Mouse (Mus musculus) lung, postnatal 25 days (tissue): ENCODE measurements around the gene Cadm2.

ENCODE experiments used
- DNase-seq: peaks from one replicate; pipeline ENCODE4 v3.0.0; 2022; ENCODE audit warnings: low spot score

The Cadm2 gene

GRCm38 (mm10) chr16:66936332-66936731 is 684.4 kb downstream of the Cadm2 start:
- DNase-seq, result no peak

DNA sequence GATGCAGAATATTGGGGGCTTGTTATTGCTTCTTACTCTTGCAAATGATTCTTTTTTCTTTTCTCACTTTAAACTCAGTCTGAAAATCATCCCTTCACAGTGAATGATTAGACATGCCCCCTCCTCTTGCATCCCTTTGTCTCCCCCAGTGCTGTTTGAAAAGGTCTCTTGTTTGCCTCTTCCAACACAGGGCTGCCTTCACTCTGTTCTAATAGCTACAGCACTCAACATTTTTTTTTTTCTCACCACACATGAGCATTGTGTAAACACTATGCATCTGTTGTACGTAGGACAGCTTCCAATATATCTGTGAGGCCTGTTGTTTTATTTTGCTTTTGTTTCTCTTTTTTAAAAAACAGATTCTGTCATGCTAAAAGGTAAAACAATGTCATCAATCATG is 695.2 kb downstream of the Cadm2 start:
- no peak for DNase-seq

DNA sequence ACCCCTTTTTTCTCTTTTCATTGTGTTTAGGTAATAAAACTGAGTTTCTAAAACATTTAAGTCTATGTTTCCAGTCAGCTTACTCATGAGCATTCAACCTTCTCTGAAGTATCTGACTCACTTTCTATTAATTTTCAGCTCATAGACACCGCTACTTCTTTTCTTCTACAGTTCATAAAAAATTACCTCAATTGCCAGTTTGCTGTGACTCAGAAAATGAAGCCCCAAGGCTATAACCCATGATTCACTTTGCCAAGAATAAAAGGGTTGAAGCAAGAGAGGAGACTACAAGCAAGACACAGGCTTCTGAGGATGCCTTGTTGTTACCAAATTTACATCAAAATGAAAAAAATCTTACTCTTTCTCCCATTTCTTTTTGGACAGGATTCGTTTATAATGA is 698.0 kb downstream of the Cadm2 start:
- DNase-seq, result no peak

- DNase-seq, result no peak
These were observed 699.2 kb downstream of the Cadm2 start for GRCm38 (mm10) chr16:66921414-66921915.

GRCm38 (mm10) chr16:66919889-66920402 is 700.8 kb downstream of the Cadm2 start:
- DNase-seq, result no peak

GRCm38 (mm10) chr16:66901801-66902200 is 718.9 kb downstream of the Cadm2 start:
- no peak for DNase-seq

DNA sequence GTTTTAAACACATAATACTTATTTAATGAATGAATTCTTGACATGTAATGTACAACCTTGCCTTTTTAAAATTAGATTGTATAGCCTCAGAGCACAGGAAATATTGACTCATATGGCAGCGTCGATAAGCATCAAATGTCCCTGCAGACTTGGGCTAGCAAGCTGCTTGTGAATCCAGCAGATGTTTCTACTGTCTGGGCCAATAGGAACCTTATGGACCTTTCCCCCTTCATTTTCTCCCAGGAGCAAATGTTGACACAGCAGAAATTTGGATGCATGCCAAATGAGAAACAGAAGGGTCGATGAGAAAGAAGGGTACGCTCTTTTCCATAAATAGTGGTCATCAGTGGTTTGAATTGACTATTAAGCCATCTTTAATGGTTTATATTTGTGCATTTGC is 720.0 kb downstream of the Cadm2 start:
- no peak for DNase-seq

DNA sequence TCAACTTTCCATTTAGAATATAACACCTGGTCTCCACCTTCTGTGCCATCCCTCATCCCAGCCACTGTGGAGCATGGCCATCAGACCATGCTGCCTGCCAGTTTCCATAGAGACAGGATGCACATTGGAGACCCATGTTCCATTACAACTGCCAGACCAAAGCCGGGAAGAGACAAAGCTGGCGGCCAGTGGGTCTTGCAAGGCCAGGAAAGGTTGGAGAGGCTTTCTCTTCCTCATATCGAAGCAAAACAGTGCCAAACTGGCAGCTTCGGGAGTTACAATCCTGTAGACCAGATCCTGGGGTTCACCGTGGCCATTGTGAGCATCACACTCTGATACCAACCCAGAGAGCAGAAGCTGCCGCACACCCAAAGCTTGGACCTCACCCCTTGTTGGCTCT is 728.3 kb downstream of the Cadm2 start:
- no peak for DNase-seq

DNA sequence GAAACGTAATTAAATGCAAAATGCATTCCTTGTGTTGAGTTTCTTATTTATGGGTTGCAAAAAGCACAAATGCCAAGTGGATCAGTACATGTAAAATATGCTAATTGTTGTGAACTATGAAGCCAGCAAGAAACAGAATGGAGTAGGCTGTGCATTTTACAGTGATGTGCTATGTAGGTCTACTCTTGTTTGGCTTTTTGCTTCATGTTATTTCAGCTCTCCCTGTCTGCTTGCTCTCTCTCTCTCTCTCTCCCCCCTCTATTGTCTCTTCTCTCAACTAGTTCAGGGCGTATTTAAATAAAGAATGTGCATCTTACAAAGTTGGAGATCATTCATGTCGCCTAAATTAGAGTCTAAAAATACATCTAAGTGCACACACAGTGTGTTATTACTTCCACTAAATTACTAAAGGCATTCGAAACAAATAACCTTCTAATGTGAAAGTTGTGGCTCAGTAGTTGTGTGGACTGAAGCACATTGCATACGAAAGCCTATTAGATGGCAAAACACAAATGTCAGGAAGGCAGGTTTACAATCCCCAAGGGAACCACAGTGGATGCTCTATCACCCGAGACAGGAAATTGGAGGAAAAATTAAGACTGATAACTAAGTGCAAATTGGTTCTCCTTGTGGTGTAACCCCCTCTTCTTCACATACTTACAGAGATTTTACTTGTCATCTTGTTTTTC is 729.0 kb downstream of the Cadm2 start:
- no peak for DNase-seq

GRCm38 (mm10) chr16:66889907-66890306 is 730.8 kb downstream of the Cadm2 start:
- no peak for DNase-seq

GRCm38 (mm10) chr16:66882597-66882996 is 738.1 kb downstream of the Cadm2 start:
- DNase-seq, result no peak

DNA sequence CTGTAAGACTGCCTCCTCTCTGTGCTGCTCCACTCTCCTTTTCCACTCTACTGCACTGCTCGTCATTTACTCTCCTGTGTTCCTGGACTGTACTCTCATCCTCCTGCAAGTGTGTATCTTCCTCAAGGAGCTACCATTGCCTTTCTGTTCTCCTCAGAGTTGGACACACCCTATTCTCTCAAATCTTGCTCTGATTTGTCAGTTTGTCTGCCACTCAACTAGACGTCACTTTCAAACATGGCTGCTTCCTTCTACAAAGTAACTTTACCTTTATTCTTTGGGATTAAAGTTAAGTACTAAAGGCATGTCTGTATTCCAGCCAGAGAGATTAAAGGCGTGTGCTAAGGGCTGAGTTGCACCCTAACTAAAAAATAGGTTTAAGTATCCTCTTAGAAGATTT is 749.5 kb downstream of the Cadm2 start:
- DNase-seq, result no peak

DNA sequence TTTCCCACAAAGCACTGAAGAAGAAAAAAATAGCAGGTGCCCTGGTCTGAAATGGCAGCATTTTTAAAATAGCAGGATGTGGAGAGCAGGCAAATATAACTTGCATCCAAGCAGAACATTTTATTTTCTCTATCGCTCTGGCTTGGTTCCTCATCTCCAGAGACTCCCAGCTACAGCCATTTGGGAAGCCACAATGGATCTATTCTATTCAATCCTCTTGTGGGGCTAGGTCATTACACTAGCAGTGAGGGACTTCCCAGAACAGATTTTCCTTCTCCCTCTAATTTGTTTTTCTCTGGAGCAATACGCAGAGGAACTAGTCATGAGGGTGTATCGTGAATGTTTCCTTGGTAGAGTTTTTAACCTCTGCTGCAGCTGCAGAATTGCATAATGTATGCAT is 769.7 kb downstream of the Cadm2 start:
- no peak for DNase-seq

GRCm38 (mm10) chr16:66824866-66825265 is 795.8 kb downstream of the Cadm2 start:
- no peak for DNase-seq

DNA sequence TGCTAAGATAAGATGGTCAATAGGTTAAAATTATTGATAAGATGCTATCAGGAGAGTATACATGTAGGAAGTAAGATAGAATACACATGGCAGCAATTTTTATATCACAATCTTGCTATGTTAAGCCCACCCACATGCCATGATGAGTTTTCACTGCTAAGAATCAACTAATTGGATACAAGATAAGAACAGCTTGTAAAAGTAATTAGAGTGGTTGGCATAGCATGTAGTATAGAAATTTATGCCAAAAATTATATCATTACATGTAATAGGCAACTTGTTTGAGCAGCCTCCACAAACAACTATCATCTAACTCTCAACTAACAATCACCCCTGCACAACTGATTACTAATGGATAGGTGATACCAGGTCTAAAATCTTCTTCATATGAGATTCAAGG is 809.2 kb downstream of the Cadm2 start:
- DNase-seq, result no peak

- no peak for DNase-seq
These were observed 822.5 kb downstream of the Cadm2 start for GRCm38 (mm10) chr16:66798204-66798603.

- no peak for DNase-seq
These were observed 827.6 kb downstream of the Cadm2 start for GRCm38 (mm10) chr16:66793067-66793466.

GRCm38 (mm10) chr16:66771883-66772282 is 848.8 kb downstream of the Cadm2 start:
- DNase-seq, result no peak

DNA sequence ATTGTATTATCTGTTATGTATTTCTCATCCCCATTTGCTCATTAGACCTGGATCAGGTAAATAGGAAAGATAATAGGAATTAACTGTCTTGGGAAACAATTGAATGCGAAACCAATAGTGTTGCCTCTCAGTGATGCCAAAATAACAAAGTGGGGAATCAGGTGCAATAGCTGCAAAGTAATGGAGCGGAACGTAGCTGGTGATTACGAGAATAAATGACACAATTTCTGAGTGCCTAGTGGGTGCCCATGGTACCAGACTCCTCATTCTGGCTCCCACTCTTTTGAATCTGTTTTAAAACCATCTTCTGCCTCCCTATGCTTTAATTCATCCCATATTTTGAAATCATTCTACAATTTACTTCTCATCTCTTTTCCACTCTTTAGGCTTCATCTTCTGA is 851.2 kb downstream of the Cadm2 start:
- DNase-seq, result no peak

DNA sequence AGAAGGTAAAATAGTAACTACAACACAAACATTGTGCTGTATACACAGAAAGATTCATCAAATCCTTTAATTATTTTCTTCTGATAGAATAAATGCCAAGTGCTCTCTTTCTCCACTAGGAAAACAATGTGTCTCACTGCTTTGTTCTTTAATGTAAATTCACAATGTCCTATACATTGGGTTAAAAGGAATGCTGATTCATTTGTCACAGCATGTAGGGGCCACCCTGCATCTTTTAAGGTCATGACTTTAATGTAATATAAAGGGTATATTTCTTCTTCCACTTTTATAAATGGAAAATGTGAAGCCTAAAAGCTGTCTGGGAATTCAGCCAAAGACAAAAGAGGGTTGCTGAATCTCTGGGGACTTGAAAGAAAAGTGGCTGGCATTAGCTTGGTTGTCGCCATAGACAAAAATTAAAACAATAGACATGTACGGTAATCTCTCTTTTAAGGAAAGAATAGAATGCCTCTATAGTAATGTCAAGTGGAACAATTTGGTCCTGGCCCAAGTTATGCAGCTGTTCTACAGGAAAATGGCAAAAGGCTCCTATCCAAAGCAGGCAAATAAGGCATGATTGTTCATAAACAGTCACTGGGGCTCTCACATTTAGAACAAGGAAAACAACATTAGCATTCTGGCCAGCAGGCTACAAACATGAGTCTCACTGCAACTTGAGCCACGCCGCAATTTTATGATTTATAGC is 851.9 kb downstream of the Cadm2 start:
- DNase-seq, result no peak

DNA sequence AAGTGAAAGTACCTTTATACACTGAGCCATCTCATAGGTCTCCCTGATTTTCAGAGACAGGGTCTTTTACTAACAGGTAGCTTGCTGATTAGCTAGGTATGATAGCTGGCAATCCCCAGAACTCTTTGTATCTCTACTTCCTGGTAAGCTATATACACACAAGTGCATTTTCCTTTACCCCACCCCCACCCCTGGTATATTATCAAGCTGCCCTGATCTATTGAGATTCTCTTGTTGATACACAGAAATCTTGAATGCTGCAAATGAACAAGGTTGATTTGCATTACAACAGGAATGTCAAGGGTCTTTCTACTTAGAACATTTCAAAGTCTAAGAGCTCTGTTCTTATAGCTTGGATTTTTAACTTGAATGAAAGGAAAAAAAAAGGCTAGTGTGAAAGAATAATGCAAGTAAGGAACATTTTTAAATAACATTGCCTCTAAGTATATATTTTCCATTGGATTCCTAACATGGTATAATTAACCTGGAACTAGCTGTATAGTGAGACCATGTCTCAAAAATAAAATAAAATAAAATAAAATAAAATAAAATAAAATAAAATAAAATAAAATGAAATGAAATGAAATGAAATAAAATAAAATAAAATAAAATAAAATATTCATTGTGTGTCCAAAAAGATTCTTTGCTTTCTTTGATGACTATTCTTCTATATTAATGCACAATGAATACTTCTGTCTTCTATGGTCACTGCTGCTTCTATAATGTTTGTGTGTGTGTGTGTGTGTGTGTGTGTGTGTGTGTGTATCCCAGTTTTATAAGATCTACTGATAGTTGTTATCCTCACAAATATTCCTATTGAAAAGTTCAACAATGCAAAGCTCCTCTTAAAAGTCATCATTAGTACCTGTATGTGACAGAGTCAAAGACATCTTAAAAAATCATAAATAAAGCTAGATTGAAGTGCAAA is 858.9 kb downstream of the Cadm2 start:
- DNase-seq, result no peak

GRCm38 (mm10) chr16:66748533-66748932 is 872.2 kb downstream of the Cadm2 start:
- DNase-seq, result no peak
